Mouse (Mus musculus) WW6 (cell line): ENCODE data around the gene Celsr1.
"Not testable (repeated sequence)": the region's sequence is repeated elsewhere in the genome, so short reads cannot be mapped to it uniquely, and the experiment has no call there.

ENCODE experiments used
- DNase-seq: peaks from one replicate; pipeline ENCODE4 v3.0.0-alpha.2; 2013; ENCODE audit warnings: low read depth, low spot score

Celsr1 gene

GRCm38 (mm10) chr15:86064191-86064849 lies 30.7 kb upstream of the Celsr1 start:
- no peak for DNase-seq

GRCm38 (mm10) chr15:86061848-86062481 lies 28.4 kb upstream of the Celsr1 start:
- DNase-seq = no peak

- DNase-seq = no peak
Observed at GRCm38 (mm10) chr15:86061221-86061620, 27.6 kb upstream of the Celsr1 start.

- DNase-seq = no peak
Observed at GRCm38 (mm10) chr15:86060581-86060980, 27.0 kb upstream of the Celsr1 start.

GRCm38 (mm10) chr15:86059835-86060380 lies 26.3 kb upstream of the Celsr1 start:
- DNase-seq = no peak

- no peak for DNase-seq
Observed at GRCm38 (mm10) chr15:86058931-86059834, 25.6 kb upstream of the Celsr1 start.

- no peak for DNase-seq
Observed at GRCm38 (mm10) chr15:86058394-86058915, 24.9 kb upstream of the Celsr1 start.

- no peak for DNase-seq
Observed at GRCm38 (mm10) chr15:86057908-86058307, 24.3 kb upstream of the Celsr1 start.

- no peak for DNase-seq
Observed at GRCm38 (mm10) chr15:86057413-86057812, 23.8 kb upstream of the Celsr1 start, which contains the start of gene Gramd4. Gramd4 (plus strand) TSS chr15:86057695.

GRCm38 (mm10) chr15:86056221-86056760 lies 22.7 kb upstream of the Celsr1 start:
- DNase-seq = no peak

GRCm38 (mm10) chr15:86054861-86055260 lies 21.3 kb upstream of the Celsr1 start:
- DNase-seq = not testable (repeated sequence)

GRCm38 (mm10) chr15:86053890-86054536 lies 20.4 kb upstream of the Celsr1 start:
- DNase-seq = no peak

GRCm38 (mm10) chr15:86051878-86052478 lies 18.4 kb upstream of the Celsr1 start:
- DNase-seq = no peak

GRCm38 (mm10) chr15:86051152-86051551 lies 17.6 kb upstream of the Celsr1 start:
- DNase-seq = no peak

- DNase-seq = no peak
Observed at GRCm38 (mm10) chr15:86050170-86050743, 16.7 kb upstream of the Celsr1 start.

- DNase-seq = no peak
Observed at GRCm38 (mm10) chr15:86049510-86049909, 15.9 kb upstream of the Celsr1 start.

- DNase-seq = no peak
Observed at GRCm38 (mm10) chr15:86042364-86042763, 8.8 kb upstream of the Celsr1 start.

GRCm38 (mm10) chr15:86041421-86041820 lies 7.8 kb upstream of the Celsr1 start:
- DNase-seq = no peak

- no peak for DNase-seq
Observed at GRCm38 (mm10) chr15:86038802-86039201, 5.2 kb upstream of the Celsr1 start.

- no peak for DNase-seq
Observed at GRCm38 (mm10) chr15:86035913-86036312, 2.3 kb upstream of the Celsr1 start.
